Mouse (Mus musculus) thymus, adult 2 months (tissue): ENCODE measurements around the gene Cdh13. TPM values are rescaled to one million over a fixed set of nuclear protein-coding genes. Genes with fewer than 3 reads are reported as not detected.

Experiments
- DNase-seq: peaks from one replicate; pipeline ENCODE4 v3.0.0; 2021
- H3K27ac ChIP-seq: fragments of 200-500 bp; 2 replicates; pipeline ENCODE4 v1.5.1; 2012; ENCODE audit warnings: low read length, control low read depth; ENCODE audit not compliant: control insufficient read depth, insufficient read depth
- H3K27me3 ChIP-seq: fragments of 200-500 bp; 2 replicates; pipeline ENCODE4 v1.6.1; 2012; ENCODE audit warnings: mild to moderate bottlenecking, low read length, moderate library complexity, mixed read lengths; ENCODE audit not compliant: control insufficient read depth, insufficient read depth
- H3K36me3 ChIP-seq: fragments of 200-500 bp; 2 replicates; pipeline ENCODE4 v1.6.1; 2012; ENCODE audit warnings: mild to moderate bottlenecking, low read length, moderate library complexity; ENCODE audit not compliant: control insufficient read depth, insufficient read depth
- H3K4me1 ChIP-seq: fragments of 200-500 bp; replicated peaks from 2 replicates; pipeline ENCODE4 v1.6.1; 2012; ENCODE audit warnings: low read length; ENCODE audit not compliant: control insufficient read depth, insufficient read depth
- H3K4me3 ChIP-seq: fragments of 200-500 bp; 2 replicates; pipeline ENCODE4 v1.5.1; 2012; ENCODE audit warnings: mild to moderate bottlenecking, low read length, control low read depth, moderate library complexity; ENCODE audit not compliant: control insufficient read depth, insufficient read depth
- CTCF ChIP-seq: fragments of 200-500 bp; IDR thresholded peaks from 2 replicates; pipeline ENCODE4 v1.5.1; 2012; ENCODE audit warnings: mild to moderate bottlenecking, control low read depth, low read length, moderate library complexity, borderline replicate concordance; ENCODE audit not compliant: control insufficient read depth, poor library complexity, insufficient read depth; ENCODE audit errors: extremely low read depth
- POLR2A ChIP-seq: fragments of 200-500 bp; IDR thresholded peaks from 2 replicates; pipeline ENCODE4 v1.6.1; 2012; ENCODE audit warnings: mild to moderate bottlenecking, low read length, control low read depth, moderate library complexity; ENCODE audit not compliant: control insufficient read depth, poor library complexity, insufficient read depth; ENCODE audit errors: extremely low read depth
- WGBS: fragments of 180-500 bp; shearing (Covaris S2); methylation state at CpG from one replicate; pipeline ENCODE4 v1.1.7; 2018; 5-methylcytosine and 5-hydroxymethylcytosine counted together
- polyA plus RNA-seq: library from polyadenylated mRNA; depleted of rRNA; stranded (reverse); fragments of >200 nt; gene quantifications from 2 replicates; pipeline ENCODE4 v1.2.3, GENCODE M21; 2012

Gene Cdh13
- polyA plus RNA-seq, 1 experiment, result 12.5 TPM

DNA sequence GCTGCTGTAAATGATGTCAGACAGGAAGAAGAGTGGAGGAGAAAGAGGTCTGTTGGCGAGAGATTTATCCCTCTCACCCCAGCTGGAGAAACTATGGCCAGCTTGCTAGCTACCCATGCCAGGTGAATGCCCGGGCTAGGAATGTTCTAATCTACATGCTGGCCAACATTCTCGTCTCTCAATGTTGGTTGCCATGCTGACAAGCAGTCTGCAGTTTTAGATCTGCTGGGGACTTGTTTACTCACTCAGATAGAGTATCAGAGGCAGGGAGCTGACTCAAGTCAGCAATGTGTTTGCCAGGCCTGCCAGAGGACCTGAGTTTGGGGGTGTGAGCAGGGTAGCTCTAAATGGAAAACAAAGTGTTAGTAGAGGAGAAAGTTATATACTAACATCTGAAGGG lies 93.3 kb downstream of the Cdh13 start:
- H3K4me1 ChIP-seq, result no peaks in the 10 kb centered on the region
- H3K27ac ChIP-seq, result no peak overlapping the region
- no peaks in the 10 kb centered on the region for H3K36me3 ChIP-seq
- DNase-seq, result no peak
- H3K27me3 ChIP-seq, result no peaks in the 10 kb centered on the region
- 63% methylated on average over 3 of the region's 3 CpGs for WGBS
- TF ChIP-seq POLR2A, result no peak
- no peak for TF ChIP-seq CTCF
- H3K4me3 ChIP-seq, result no peak overlapping the region

DNA sequence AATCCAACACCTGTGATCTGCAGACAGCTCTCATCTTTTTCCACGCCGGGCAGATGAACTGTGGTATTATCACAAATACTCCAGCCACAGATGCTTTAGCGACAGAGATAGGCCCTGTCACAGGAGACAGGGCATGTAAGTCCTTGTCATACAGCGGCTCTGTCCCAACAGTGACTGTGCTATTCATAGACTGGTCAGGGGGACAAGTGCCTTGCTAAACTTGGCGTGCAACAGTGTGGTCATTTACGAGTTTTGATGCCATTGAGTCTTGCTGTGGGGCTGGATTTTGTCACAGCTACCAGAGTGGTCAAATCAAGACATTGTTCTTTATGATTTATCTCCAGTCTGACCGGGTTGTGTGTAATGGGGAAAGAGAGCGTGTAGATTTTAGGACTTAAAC lies 95.5 kb downstream of the Cdh13 start:
- TF ChIP-seq CTCF (no peak), POLR2A (no peak)
- Histone ChIP-seq H3K27ac (no peak overlapping the region), H3K4me3 (no peak overlapping the region), H3K4me1 (no peaks in the 10 kb centered on the region), H3K36me3 (no peaks in the 10 kb centered on the region), H3K27me3 (no peaks in the 10 kb centered on the region)
- no peak for DNase-seq
- WGBS, result 93% methylated on average over 8 of the region's 8 CpGs

DNA sequence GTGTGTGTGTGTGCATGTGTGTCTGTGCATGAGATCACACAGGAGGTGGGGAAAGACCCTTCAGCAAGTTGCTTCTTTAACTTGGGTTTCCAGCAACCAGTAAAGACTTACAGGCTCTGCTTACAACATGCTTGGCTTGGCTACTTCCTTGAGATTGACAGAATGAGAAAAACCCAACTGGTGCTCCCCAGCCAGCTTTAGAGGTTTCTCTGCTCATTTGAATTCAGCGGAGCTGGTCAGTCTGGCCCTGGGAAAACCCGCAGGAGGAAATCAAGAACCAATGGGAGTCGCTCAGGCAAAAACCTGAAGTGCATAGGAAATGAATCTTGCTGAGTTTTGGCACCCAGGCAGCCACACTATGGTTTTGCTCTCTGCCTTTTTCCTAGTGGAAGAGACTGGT lies 96.1 kb downstream of the Cdh13 start:
- Histone ChIP-seq H3K4me1 (no peaks in the 10 kb centered on the region), H3K27ac (no peak overlapping the region), H3K36me3 (no peaks in the 10 kb centered on the region), H3K27me3 (no peaks in the 10 kb centered on the region), H3K4me3 (no peak overlapping the region)
- DNase-seq, result no peak
- WGBS, result 73% methylated on average over 3 of the region's 3 CpGs
- no peak for TF ChIP-seq POLR2A
- TF ChIP-seq CTCF, result no peak

DNA sequence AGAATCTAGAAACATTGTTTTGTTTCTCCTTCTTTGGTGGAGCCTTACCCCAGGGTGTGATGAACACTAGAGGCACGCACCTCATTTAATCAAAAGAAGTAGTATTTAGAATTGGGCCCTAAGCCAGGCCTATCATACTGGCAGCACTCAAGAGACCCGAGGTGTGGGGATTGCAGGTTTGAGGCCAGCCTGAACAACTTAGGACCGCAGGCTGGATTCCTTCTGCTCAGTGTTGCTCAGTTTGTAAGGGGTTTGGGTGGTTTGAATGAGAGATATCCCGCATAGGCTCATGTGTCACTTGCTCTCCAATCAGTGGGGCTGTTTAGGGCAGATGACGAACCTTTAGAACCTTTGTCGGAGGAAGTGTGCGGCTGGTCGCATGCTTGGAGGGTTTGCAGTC lies 96.5 kb downstream of the Cdh13 start:
- no peak for TF ChIP-seq POLR2A
- TF ChIP-seq CTCF, result no peak
- DNase-seq, result no peak
- H3K27me3 ChIP-seq, result no peaks in the 10 kb centered on the region
- WGBS, result 68% methylated on average over 8 of the region's 8 CpGs
- no peak overlapping the region for H3K4me3 ChIP-seq
- H3K4me1 ChIP-seq, result no peaks in the 10 kb centered on the region
- H3K36me3 ChIP-seq, result no peaks in the 10 kb centered on the region
- H3K27ac ChIP-seq, result no peak overlapping the region

DNA sequence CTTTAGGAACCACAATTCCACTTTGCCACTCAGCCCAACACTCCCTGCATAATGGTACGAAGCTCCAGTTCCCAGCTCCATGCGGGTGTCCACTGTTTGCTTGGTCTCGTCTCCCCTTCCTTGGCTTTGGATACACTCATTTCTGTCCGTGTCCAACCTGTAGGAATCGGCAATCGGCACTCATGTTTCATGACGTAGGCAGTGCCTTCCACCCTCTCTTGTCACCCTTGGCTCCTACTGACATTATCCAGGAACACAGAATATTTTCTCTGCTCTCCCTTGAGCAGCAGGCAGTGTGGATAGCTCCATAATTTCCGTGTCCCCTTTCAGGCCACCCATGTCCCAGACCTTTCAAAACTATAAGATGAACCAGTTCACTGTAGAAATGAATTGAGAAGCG lies 97.2 kb downstream of the Cdh13 start:
- no peaks in the 10 kb centered on the region for H3K36me3 ChIP-seq
- no peaks in the 10 kb centered on the region for H3K4me1 ChIP-seq
- TF ChIP-seq POLR2A, result no peak
- no peak for TF ChIP-seq CTCF
- H3K27ac ChIP-seq, result no peak overlapping the region
- no peaks in the 10 kb centered on the region for H3K27me3 ChIP-seq
- WGBS, result 94% methylated on average over 9 of the region's 9 CpGs
- no peak overlapping the region for H3K4me3 ChIP-seq
- no peak for DNase-seq

DNA sequence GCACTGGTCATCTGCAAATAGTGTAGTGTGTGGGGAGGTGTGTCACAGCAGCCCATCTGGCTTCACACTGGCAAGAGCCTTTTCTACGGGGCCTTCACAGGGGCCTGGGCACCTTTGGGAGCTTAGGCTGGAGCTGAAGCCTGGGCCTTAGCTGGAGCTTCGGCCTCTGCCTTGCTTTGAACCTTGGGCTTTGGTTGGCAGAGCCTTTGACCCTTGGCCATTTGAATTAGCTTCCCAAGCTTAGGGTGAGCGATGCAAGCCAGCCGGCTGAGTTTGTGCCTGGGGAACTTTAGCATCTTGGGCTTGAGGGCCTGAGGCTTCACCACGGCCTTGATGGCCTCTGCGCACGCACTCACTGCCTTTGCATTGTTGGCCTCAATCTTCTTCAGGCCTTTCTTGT lies 98.1 kb downstream of the Cdh13 start:
- H3K4me1 ChIP-seq, result no peaks in the 10 kb centered on the region
- no peak for TF ChIP-seq POLR2A
- no peak for TF ChIP-seq CTCF
- no peak overlapping the region for H3K4me3 ChIP-seq
- 94% methylated on average over 7 of the region's 7 CpGs for WGBS
- no peaks in the 10 kb centered on the region for H3K36me3 ChIP-seq
- H3K27me3 ChIP-seq, result no peaks in the 10 kb centered on the region
- DNase-seq, result no peak
- no peak overlapping the region for H3K27ac ChIP-seq

DNA sequence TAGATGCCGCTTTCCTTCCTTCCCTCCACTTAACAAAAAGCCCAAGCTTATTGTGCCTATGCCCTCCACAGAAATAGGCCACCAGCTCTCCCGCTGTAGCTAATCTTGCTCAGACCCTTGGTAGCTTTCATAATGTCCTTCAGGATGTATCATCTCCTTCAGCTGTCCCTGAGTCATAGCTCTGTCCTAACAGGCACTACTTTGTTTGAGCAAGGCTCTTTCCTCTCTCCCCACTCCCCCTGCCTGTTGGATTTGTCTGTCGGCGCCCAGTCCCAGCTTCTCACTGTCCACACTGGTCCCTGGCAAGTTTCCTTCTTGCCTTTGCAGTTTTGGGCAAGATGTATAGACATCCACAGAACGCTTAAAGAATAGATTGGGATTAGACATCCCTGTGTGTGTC lies 100.8 kb downstream of the Cdh13 start:
- Histone ChIP-seq H3K4me1 (no peaks in the 10 kb centered on the region), H3K27me3 (no peaks in the 10 kb centered on the region), H3K4me3 (no peak overlapping the region), H3K27ac (no peak overlapping the region), H3K36me3 (no peaks in the 10 kb centered on the region)
- no peak for TF ChIP-seq POLR2A
- no peak for TF ChIP-seq CTCF
- 94% methylated on average over 5 of the region's 5 CpGs for WGBS
- DNase-seq, result no peak
